Comparison of ENCODE assay signal across 16 mouse cellular contexts in the genomic region with DNA sequence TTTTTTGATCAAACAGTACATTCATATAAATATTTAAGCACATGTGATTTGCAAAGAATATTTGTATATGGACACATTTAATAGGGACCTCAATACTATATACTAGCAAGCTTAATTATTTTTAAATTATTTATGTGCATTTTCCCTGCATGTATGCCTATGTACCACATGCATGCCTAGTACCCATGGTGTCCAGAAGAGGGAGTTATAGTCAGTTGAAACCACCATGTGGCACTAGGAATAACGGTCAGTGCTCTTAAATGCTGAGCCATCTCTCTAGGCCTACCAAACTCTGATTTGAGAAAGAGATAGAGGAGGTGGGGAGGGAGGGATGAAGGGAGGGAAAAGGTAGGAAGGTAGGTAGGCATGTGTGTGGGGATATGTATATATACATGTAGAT. TPM values are rescaled to one million over a fixed set of nuclear protein-coding genes. Genes with fewer than 3 reads are reported as not detected.
DNase-seq lines count a peak whose midpoint lies in the region; ATAC-seq and TF ChIP-seq lines count a peak whose summit lies in the region.
"Had no signal": no experiment of that assay in that cellular context is flagged by ENCODE, and none has a peak within 500 bp of the region (broad histone marks: within the 10 kb centered on the region; RNA-seq: fewer than 3 reads in every experiment).

No protein-coding gene starts in this region.

- peak; percentile 72 for TF ChIP-seq CTCF in layer of hippocampus, adult 2 months (conservative IDR thresholded peaks at IDR 0.05)

- peak; percentile 13 for DNase-seq in embryo, embryonic 10.5 days (ENCODE audit: low spot score)
- no peak for DNase-seq in embryo, embryonic 10 days (ENCODE audit: low spot score)
- DNase-seq in layer of hippocampus, adult 2 months (ENCODE audit: low spot score in 2 of 2), result no peak
- no peak for DNase-seq in layer of hippocampus, postnatal 10 days (ENCODE audit: low spot score in 2 of 2)
- DNase-seq in CD4-positive helper T cell, adult 2 months (ENCODE audit: low read depth, low spot score), result peak; percentile 11
- no peak for DNase-seq in MN1 (ENCODE audit: low spot score)
- DNase-seq in adrenal gland, adult 8-10 months, result no peak
- DNase-seq: cerebellum, postnatal 25 days; gastrocnemius, postnatal 25 days; heart, postnatal 14 days; kidney, adult 18-20 months; right cerebral cortex, postnatal 14 days had no signal

- H3K4me3 ChIP-seq in layer of hippocampus, adult 2 months, result no peak overlapping the region
- H3K4me3 ChIP-seq: limb, embryonic 15.5 days; neural tube, embryonic 15.5 days; stomach, embryonic 15.5 days had no signal

- ATAC-seq in granulocyte monocyte progenitor cell, adult 5-6 weeks (replicated peaks; ENCODE audit: poor library complexity, severe bottlenecking), result peak; percentile 61

- H3K27ac ChIP-seq in layer of hippocampus, adult 2 months, result no peak overlapping the region
- H3K27ac ChIP-seq: limb, embryonic 15.5 days; neural tube, embryonic 15.5 days; stomach, embryonic 15.5 days had no signal

RNA-seq across cellular contexts. Expression of gene Gm10190, which starts 37.8 kb away (rescaled TPM):
- total RNA-seq in layer of hippocampus, adult 2 months (2021), result 1 to 10 TPM in 1 of 2 experiments, not detected in 1; 1.5 TPM
- 1 to 10 TPM in 1 of 2 experiments, not detected in 1; 4.9 TPM for total RNA-seq in layer of hippocampus, postnatal 10 days (2021)
- total RNA-seq in granulocyte monocyte progenitor cell, adult 5-6 weeks (2014; fragmentation: Nextera tagmentation), result not detected in 2 replicates
- not detected in 2 replicates for total RNA-seq in granulocyte monocyte progenitor cell, adult 5-6 weeks (2017)
- 1 to 10 TPM in 2 of 4 experiments, not detected in 2; 2.3 to 2.8 TPM for total RNA-seq in adrenal gland, adult 8-10 months (2022)
- total RNA-seq: gastrocnemius, postnatal 25 days; heart, postnatal 14 days had no signal

Comparison
In these comparisons a context has a peak if more than half of its experiments do, and no peak if none do; other contexts are left out.
1. DNase-seq: peak in embryo, embryonic 10.5 days (single experiment) and CD4-positive helper T cell, adult 2 months (single experiment); none in embryo, embryonic 10 days (single experiment), layer of hippocampus, adult 2 months (0 of 2), layer of hippocampus, postnatal 10 days (0 of 2), MN1 (single experiment) and adrenal gland, adult 8-10 months (single experiment).